Mouse (Mus musculus) olfactory bulb, adult 2 months (tissue): Measurements from ENCODE around the gene Gsx2. TPM values are rescaled to one million over a fixed set of nuclear protein-coding genes. Genes with fewer than 3 reads are reported as not detected.

ENCODE experiments used
- H3K27ac ChIP-seq: fragments of 200-500 bp; 2 replicates; pipeline ENCODE4 v1.5.1; 2012; ENCODE audit warnings: low read depth, low read length; ENCODE audit not compliant: insufficient read depth
- H3K4me1 ChIP-seq: fragments of 200-500 bp; 2 replicates; pipeline ENCODE4 v1.6.1; 2012; ENCODE audit warnings: low read length; ENCODE audit not compliant: control insufficient read depth, insufficient read depth
- H3K4me3 ChIP-seq: fragments of 200-500 bp; 2 replicates; pipeline ENCODE4 v1.5.1; 2012; ENCODE audit warnings: mild to moderate bottlenecking, low read depth, low read length, moderate library complexity; ENCODE audit not compliant: insufficient read depth
- CTCF ChIP-seq: fragments of 200-500 bp; IDR thresholded peaks from 2 replicates; pipeline ENCODE4 v1.5.1; 2012; ENCODE audit warnings: low read depth, mild to moderate bottlenecking, low read length, moderate library complexity; ENCODE audit not compliant: insufficient read depth
- POLR2A ChIP-seq: fragments of 200-500 bp; IDR thresholded peaks from 2 replicates; pipeline ENCODE4 v1.6.1; 2012; ENCODE audit warnings: mild to moderate bottlenecking, low read depth, low read length, moderate library complexity; ENCODE audit not compliant: insufficient read depth
- WGBS: fragments of 180-500 bp; shearing (Covaris S2); methylation state at CpG from one replicate; pipeline ENCODE4 v1.1.7; 2018; 5-methylcytosine and 5-hydroxymethylcytosine counted together
- polyA plus RNA-seq: library from polyadenylated mRNA; stranded (reverse); fragments of >200 nt; gene quantifications from 2 replicates; pipeline ENCODE4 v1.2.4, GENCODE M21; 2012; ENCODE audit warnings: low replicate concordance; ENCODE audit not compliant: missing spikeins, insufficient read depth, insufficient read length

Gsx2 gene
- polyA plus RNA-seq: not detected in 2 replicates

DNA sequence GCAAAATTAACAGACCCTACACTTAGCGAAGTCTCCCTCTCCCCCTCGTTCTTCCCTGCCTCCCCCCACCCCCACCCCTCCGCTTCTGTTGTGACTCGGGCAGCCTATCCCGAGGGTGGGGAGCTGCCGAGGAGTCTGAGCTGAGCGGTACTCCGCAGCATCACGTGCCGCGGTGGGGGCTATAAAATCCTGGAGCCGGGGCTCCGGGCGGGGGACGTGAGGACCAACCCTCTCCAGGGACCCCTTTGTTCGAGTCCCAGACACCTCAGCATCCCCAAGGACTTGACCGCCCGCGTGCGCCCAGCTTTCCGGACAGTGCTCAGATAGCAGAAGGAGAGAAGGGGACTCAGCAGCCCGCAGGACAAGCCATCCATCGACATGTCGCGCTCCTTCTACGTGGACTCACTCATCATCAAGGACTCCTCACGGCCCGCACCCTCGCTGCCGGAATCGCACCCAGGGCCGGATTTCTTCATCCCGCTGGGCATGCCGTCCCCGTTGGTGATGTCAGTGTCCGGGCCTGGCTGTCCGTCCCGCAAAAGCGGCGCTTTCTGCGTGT is at the start of gene Gsx2:
Gene Gsx2 (plus strand): TSS at position 219 of the 559 bp plus-strand sequence.
- Histone ChIP-seq H3K4me3 (peak within 1 kb of the TSS; percentile 27; the same call in 1 of the 2 replicates), H3K4me1 (peaks cover 15% of the 10 kb centered on the region), H3K27ac (no peak within 1 kb of the TSS)
- 1% methylated on average over 41 of the region's 41 CpGs for WGBS
- TF ChIP-seq POLR2A: no peak
- TF ChIP-seq CTCF: no peak

DNA sequence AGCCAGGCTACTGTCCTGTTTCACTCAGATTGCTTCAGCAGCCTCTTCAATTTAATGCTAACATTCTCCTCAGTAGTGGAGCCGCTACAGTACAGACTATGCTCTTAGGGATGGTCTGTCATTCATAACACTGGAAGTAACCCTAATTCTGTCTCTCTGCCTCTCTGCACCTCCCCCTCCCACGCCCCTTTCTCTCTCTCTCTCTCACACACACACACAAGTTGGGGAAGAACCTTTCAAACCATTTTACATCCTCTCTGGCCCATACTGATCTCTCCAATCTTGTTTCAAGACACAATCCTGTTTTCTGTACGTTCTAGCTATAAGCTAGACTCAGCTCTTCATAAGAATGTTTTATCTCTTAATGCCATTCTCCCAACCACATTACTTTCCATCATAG is 39.9 kb upstream of the Gsx2 start:
- Histone ChIP-seq H3K27ac (no peak overlapping the region), H3K4me3 (no peak overlapping the region), H3K4me1 (peaks cover 2% of the 10 kb centered on the region; the same call in 1 of the 2 replicates)
- no peak for TF ChIP-seq CTCF
- no peak for TF ChIP-seq POLR2A
- 84% methylated on average over 3 of the region's 3 CpGs for WGBS

DNA sequence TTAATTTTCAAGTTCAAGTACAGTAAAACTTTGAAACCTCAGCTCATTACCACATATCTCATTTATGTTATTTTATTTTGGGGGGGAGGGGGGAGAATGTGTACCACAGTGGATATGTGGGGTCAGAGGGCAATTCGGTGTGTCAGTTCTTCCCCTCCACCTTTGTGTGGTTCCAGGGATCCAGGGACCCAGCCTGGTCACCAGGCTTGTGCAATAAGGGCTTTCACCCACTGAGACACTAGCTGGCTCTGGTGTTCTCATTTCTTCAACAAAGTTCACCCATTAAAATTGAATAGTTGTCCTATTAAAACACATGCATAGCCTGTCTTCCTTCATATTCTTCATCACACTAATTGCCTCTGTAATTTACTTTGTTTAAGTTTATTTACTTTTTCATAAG is 36.1 kb upstream of the Gsx2 start:
- WGBS: 93% methylated on average over 1 of the region's 1 CpGs
- TF ChIP-seq POLR2A (no peak), CTCF (no peak)
- Histone ChIP-seq H3K4me1 (peaks cover 5% of the 10 kb centered on the region; the same call in 1 of the 2 replicates), H3K4me3 (no peak overlapping the region), H3K27ac (no peak overlapping the region)

DNA sequence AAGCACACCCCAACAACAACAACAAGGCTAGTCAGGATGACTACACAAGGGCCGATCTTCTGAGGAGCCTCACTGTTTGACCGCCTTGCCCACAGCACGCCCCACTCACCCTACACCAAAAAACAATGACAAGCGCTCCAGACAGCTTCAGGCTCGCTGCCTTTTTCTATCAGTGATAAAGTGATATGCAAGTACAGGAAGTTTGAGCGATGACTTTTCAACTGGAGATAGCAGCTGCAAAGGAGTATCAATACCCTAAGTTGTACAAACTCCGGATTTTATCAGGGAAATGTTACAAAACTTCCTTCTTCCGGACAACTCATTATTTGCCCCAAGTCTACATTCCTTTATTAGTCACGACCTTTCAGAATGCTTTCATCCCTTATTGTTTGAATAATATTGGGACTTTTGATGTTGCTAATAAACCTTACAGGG is 32.4 kb upstream of the Gsx2 start:
- H3K4me1 ChIP-seq: peaks cover 9% of the 10 kb centered on the region; the same call in 1 of the 2 replicates
- WGBS: 10% methylated on average over 9 of the region's 9 CpGs
- TF ChIP-seq POLR2A (no peak), CTCF (no peak)
- H3K4me3 ChIP-seq: peak overlapping the region; percentile 28
- H3K27ac ChIP-seq: no peak overlapping the region

DNA sequence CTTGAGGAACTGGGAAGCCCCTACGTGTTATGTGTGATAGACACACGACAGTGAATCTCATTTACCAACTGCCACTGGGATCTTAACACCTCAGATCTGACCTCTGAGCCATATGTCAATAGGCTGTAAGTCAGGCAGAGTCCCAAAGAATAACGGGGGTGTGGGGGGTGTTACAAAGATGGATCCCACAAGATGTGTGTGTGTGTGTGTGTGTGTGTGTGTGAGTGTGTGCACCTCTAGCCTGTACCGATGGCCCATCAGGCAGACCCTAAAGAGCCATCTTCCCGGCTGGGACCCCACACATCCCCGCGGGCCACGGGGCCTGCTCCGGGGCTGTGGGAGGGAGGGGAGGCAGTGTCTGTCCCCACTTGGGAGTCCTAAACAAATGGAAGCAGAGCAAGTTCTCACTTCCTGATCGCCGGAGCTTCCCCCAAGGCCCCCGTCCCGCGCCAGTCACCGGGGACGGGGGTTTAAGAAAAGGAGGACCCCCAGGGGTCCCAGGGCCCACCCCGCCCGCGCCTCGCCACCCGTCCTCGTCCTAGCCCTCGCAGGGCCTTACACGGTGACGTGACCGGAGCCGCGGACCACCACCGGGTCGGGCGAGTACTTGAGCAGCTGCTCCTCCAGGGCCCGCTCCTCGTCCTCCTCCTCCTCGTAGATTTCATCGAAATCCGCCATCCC is 31.6 kb upstream of the Gsx2 start:
- Histone ChIP-seq H3K4me3 (peak overlapping the region; percentile 96), H3K27ac (peak overlapping the region; percentile 53), H3K4me1 (peaks cover 8% of the 10 kb centered on the region; the same call in 1 of the 2 replicates)
- no peak for TF ChIP-seq POLR2A
- WGBS: under 1% methylated on average over 36 of the region's 36 CpGs

DNA sequence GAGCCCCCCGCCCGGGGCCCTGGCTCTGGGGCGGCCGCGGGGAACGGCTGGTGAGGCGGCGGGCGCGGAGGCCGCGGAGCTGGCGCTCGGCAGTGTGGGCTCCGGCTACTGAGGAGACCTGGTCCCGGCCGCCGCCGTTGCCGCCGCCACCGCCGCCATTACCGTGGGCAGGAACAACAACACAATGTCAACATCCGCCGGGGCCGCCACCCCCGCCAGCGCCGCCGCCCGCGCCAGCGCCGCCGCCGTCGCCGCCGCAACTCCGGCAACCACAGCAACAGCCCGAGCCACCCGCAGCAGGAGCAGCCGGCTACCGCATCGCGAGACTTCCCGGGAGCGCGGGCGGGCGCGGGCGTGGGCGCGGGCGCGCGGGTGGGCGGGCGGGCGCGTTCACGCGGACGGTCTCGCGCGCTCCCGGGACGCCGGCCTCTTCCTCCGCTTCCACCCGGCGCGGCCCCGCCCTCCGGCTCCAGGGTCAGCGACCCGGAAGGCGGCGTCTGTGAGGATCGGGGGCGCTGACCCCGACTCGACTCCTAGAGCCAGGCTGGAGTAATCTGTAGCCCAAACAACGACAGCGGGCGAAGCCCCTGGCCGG is 31.0 kb upstream of the Gsx2 start, which contains the start of gene Chic2:
Gene Chic2 (minus strand): TSS at position 465 of the 595 bp plus-strand sequence.
- 4% methylated on average over 79 of the region's 90 CpGs for WGBS
- Histone ChIP-seq H3K4me3 (peak within 1 kb of the TSS; percentile 96), H3K4me1 (peaks cover 7% of the 10 kb centered on the region; the same call in 1 of the 2 replicates), H3K27ac (peak within 1 kb of the TSS; percentile 53)
- TF ChIP-seq POLR2A: peak; percentile 54
- no peak for TF ChIP-seq CTCF

DNA sequence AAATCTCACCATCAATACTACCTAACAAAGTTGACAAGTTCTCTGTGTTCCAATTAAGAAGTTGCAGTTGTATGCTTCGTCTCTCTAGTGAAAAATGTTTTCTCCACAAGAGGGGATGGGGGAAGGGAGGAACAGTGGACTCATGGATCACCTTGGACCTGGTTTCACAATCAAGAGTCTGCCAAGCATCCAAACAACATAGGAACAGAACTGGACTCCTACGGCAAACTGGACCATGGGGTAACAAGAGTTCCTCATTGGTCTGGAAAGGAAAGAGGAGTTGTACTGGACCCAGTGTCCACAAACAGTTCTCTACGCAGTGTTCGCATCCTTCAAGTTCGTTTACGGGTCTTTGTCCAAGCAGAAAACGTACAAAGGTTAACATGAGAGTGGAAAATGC is 30.0 kb upstream of the Gsx2 start:
- Histone ChIP-seq H3K4me1 (peaks cover 7% of the 10 kb centered on the region; the same call in 1 of the 2 replicates), H3K4me3 (no peak overlapping the region), H3K27ac (no peak overlapping the region)
- TF ChIP-seq POLR2A (no peak), CTCF (no peak)
- WGBS: 86% methylated on average over 7 of the region's 7 CpGs

DNA sequence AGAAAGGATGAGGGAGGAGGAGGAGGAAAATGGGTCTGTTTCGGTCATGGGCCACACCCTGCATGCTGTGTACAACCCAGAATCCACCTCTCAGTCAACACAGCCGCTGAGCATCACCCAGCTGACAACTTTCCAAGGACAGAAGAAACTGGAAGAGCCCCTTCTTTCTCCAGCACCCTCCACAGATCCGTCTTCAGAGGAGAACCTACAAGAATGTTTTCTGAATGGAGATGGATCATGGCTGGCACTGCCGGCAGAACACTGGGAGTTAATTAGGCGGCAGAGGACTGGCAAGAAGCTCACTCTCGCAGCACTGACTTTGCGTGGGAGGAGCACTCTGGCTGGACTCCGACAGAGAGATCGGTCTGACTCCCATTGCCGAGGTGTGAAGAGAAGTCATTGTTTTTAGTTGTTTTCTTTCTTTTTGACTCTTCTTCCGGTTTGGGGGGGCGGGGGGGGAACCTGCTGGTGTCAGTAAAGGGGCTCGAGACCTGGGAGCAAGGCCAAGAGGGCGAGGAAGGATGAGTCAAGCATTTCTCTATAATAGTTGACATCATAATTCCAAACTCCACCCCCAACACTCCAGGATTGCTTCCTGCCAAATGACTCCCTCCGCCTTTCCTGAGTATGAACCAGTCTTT is 28.6 kb upstream of the Gsx2 start:
- no peak overlapping the region for H3K4me3 ChIP-seq
- no peak for TF ChIP-seq CTCF
- no peak for TF ChIP-seq POLR2A
- peaks cover 7% of the 10 kb centered on the region; the same call in 1 of the 2 replicates for H3K4me1 ChIP-seq
- no peak overlapping the region for H3K27ac ChIP-seq
- 30% methylated on average over 15 of the region's 15 CpGs for WGBS

DNA sequence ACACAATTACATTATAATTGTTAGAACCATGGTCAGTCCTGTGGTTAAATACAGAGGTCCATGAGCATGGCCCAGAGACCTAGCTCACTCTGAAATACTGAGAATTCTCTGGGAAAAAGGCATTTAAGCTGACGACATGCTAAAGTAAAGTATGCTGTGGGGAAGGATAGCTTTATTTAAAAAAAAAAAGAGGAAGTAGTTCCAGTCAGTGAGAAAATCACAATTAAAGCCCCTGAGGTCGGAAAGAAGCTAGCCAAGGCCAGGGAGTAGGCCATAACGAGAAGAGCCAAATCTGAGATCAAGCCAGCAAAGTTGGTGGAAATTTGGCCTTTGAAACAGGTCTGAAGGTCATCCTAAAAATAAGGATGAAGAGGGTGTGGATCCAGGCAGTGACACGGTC is 24.3 kb upstream of the Gsx2 start:
- Histone ChIP-seq H3K4me1 (peaks cover 5% of the 10 kb centered on the region; the same call in 1 of the 2 replicates), H3K27ac (no peak overlapping the region), H3K4me3 (no peak overlapping the region)
- 86% methylated on average over 4 of the region's 4 CpGs for WGBS
- TF ChIP-seq CTCF (no peak), POLR2A (no peak)

DNA sequence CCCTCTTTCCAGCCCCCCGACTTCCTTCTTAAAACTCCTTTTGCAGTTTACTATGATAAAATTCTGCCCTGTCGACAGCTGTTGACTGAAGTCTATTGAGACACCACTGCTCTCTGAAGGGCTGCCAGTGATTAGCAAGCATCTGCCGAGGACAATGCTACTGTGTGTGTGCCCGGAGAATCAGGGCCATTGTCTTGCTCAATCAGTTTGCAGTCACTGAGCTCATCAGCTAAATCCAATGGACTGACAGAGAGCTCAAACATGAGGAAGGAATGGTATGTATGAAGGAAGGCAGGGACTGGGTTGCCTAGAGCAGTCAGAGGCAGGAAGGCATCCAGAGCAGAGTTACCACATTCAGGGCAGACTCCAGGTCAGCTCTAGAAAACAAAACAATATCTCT is 12.2 kb upstream of the Gsx2 start:
- Histone ChIP-seq H3K4me1 (peaks cover 6% of the 10 kb centered on the region; the same call in 1 of the 2 replicates), H3K27ac (no peak overlapping the region), H3K4me3 (no peak overlapping the region)
- 58% methylated on average over 4 of the region's 4 CpGs for WGBS
- TF ChIP-seq CTCF (no peak), POLR2A (no peak)
